Mouse (Mus musculus): Measurements from ENCODE around the gene Abraxas1.

DNA sequence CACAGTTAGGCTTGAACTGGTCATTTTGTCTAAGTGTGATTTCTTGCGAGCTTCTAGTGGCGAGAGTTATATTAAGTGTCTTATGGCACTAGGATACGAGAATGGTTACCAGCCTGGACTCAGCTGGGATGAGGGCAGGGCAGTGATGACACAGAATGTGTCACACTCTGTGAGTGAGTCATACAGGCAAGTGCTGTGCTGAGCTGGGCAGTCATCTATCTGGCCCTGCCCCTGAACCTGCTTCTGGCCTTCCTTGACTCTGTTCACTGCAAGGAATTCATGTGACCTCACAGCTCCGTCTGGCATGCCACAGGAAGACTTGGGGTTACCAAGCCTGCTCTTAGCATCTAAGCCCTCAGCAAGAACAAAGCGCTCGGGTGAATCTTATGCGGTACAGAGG, 41.0 kb upstream of the Abraxas1 start:
- TF ChIP-seq GATA1 (IDR thresholded peaks at IDR 0.05; ENCODE audit: borderline replicate concordance, low read length), result no peak
- TF ChIP-seq FLI1 (IDR thresholded peaks at IDR 0.05; ENCODE audit: low read length), result no peak
